Mouse (Mus musculus): ENCODE data around the gene Tbrg1.

- TF ChIP-seq CTCF (conservative IDR thresholded peaks at IDR 0.05; ENCODE audit: insufficient read depth, insufficient read length, low read depth, low read length) (no peak), POLR2A (IDR thresholded peaks at IDR 0.05; ENCODE audit: low read depth, low read length) (no peak)
Observed at GRCm38 (mm10) chr9:37621290-37621689, 35.8 kb downstream of the Tbrg1 start.

Data from kidney, adult 2 months (tissue).